Mouse (Mus musculus) ovary, adult 18-20 months (tissue): ENCODE measurements around the gene Riiad1.
A peak's percentile ranks its signal among the peaks of the same experiment; 100 is the strongest.

Source experiments
- DNase-seq: peaks from one replicate; pipeline ENCODE4 v3.0.0; 2022; ENCODE audit warnings: low spot score, mixed read lengths

Riiad1 gene

DNA sequence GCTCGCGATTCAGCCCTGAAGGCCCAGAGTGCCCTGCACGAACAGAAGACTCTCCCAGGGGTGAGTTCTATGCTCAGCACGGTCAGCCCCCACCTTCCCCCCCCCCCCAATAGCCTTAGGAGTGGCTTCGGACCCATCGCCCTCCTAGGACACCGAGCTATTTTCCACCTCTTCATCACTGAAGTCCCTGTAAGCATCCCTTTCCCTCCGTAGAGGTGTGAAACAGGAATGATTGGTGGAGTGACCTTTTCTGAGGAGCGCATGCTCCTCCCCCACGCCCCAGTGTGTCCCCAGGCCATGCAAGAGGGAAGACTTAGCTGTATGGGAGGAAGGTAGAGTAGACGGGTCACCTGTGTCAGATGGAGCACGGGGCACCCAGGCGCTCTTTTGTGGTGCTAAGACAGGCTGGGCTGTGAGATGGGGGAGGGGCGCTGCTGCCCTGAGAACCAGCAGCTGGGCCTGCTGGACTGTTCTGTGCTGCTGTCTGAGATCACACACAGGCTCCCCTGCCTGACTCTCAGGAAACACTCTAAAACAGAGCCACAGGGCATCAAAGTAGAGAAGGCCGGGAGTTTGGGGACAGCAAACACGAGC is at the start of gene Riiad1:
Gene Riiad1, minus strand, starts transcription at position 51 of the 594 bp plus-strand sequence.
- DNase-seq = no peak

DNA sequence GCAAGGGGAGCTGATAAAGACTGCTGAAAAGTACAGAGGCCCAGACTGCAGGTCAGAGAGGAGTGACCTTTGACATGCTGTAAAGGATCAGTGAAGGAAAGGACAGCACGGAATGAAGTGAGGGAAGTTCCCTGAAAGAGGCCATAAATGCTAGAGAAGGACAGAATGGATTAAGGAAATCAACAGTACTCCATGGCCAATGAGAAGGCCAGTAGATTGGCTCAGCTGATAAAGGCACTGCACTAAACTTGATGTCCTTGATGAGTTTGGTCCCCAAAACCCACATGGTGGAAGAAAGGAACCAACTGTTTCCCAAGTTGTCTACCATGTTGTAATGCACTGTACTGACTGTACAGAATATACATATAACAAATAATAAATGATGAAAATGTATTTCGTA is 46.6 kb upstream of the Riiad1 start:
- DNase-seq = no peak

GRCm38 (mm10) chr3:94506664-94507063 is 26.5 kb upstream of the Riiad1 start:
- no peak for DNase-seq

DNA sequence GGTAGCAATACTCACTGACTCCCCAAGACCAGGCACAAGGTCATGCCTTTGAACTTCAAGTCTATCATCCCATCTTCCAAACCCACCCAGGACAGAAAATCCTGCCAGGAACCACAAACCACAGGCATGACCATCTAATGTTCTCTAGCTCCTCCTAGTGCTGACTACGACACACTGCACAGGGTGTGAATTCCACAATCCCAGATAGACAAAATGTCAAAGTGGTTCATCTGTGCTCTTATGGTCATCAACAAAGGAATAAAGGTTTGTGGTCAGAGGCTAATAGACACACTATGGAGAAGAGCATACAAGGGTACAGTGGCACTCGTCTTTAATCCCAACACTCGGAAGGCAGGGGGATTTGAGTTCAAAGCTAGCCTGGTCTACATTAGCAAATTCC is 22.1 kb upstream of the Riiad1 start:
- DNase-seq = no peak

- DNase-seq = no peak
Measured at GRCm38 (mm10) chr3:94497162-94497561, 17.0 kb upstream of the Riiad1 start.

- DNase-seq = no peak
Measured at GRCm38 (mm10) chr3:94487581-94487980, 7.4 kb upstream of the Riiad1 start.

- DNase-seq = no peak
Measured at GRCm38 (mm10) chr3:94485922-94486321, 5.8 kb upstream of the Riiad1 start.

GRCm38 (mm10) chr3:94483790-94484439 is 3.8 kb upstream of the Riiad1 start:
- no peak for DNase-seq

DNA sequence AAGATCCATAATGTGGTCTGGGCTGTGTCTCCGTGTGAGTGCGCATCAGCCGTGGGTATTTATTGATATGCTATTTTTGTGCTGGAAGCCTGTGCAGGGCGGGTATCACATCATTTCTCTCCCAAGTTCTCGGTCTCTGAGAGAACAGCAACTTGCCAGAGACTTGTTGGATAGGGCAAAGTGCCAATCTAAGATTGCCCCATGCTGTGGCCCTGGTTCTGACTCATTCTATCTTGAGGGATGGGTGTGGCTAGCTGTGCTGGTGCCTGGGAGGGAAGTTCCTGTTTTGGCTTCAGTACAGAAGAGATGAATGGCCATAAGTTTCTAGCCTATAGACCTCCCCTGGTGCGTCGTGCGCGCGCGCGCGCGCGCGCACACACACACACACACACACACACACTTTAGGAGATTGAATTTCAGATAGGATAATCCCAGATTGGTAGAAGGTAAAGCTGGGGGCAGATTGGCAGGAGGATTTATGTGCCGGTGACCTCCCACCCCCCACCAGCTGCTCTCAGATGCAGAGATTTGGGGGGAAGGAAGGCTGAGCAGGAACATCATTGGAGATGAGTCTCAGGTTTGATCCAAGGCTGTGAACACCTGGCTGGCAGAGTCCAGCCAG is 2.7 kb upstream of the Riiad1 start:
- DNase-seq = no peak

DNA sequence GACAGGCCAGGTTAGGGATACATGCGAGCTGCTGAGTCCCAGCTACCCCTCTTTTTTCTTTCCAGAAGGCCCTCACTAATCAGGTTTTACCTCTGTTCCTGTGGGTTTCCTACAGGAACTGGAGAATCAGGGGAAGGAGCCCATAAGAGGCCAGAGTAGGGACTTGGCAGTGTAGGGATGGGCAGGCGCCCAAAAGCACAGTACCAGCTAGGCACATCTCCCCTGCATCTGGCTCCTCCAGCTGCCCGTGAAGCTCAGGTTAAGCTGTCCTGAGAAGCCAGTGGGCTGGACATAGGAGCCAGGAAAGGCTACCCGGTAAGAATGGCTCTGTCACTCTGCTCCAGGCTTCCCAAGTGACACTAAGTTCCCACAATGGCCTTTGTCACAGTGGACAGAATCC is 1.3 kb upstream of the Riiad1 start:
- no peak for DNase-seq

- DNase-seq = no peak
Measured at GRCm38 (mm10) chr3:94479564-94479963, 577 bp downstream of the Riiad1 start.

- no peak for DNase-seq
Measured at GRCm38 (mm10) chr3:94478591-94479169, 1.5 kb downstream of the Riiad1 start.

GRCm38 (mm10) chr3:94477981-94478422 is 2.1 kb downstream of the Riiad1 start, which contains the start of gene Celf3:
Gene Celf3 (plus strand): TSS chr3:94478295.
- no peak for DNase-seq

- no peak for DNase-seq
Measured at GRCm38 (mm10) chr3:94477444-94477843, 2.7 kb downstream of the Riiad1 start.

GRCm38 (mm10) chr3:94476301-94477035 is 3.7 kb downstream of the Riiad1 start:
- no peak for DNase-seq

DNA sequence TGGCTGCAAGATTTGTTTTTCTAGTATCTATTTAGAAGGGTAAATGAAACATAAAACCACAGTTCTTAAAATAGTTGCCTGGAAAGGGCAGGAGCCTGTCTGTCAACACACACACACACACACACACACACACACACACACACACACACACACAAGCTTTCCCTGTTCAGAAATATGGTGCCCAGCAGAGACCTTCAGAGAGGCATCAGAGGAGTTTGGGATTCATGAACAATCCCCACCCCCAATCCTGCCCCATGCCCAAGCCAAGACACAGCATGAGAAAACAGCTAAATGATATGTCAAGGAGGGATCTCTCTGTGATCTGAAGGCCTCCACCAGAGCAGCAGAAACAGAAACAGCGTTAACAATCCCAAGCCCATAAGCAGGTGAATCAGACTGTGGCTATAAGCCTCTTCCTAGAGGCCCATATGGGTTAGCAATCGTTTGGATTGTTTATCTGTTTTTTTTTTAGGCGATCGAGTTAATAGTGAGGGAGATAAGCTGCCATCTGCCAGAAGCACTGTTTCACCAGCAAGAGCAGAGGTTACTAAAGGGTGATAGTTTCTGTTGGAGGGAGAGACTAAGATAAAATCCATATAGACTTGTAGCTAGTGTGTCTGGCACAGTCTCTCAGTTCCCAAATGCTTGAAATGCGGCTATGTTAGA is 6.4 kb downstream of the Riiad1 start:
- no peak for DNase-seq

DNA sequence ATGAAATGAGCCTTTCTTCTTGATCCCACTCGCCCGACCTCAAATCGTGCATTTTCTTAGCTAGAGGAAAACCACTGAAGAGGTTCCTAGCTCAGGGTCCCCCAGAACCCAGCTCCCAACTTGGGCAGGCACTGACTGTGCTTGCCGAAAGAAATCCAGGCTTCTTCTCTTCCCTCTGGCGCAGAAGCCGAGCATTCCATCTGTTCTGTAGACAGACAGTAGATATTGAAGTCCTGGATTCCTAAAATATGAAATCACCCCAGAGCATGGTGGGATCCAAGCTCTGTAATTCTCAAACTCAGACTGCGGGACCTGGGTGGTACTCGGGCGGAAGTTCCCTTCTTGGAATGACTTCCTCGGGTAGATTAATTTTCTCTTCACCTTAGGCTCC is 7.0 kb downstream of the Riiad1 start:
- DNase-seq = no peak

- DNase-seq = peak; percentile 33
Measured at GRCm38 (mm10) chr3:94472447-94473114, 7.6 kb downstream of the Riiad1 start.

- no peak for DNase-seq
Measured at GRCm38 (mm10) chr3:94468931-94469330, 11.2 kb downstream of the Riiad1 start.

- DNase-seq = no peak
Measured at GRCm38 (mm10) chr3:94465632-94466430, 14.3 kb downstream of the Riiad1 start.
